Mouse (Mus musculus) lung, postnatal 0 days (tissue): ENCODE measurements around the gene Zfp39.

Experiments used
- CTCF ChIP-seq: IDR thresholded peaks from 2 replicates; pipeline ENCODE4 v1.5.1; 2016; ENCODE audit warnings: antibody characterized with exemption, mild to moderate bottlenecking
- EP300 ChIP-seq: IDR thresholded peaks from 2 replicates; pipeline ENCODE4 v1.6.1; 2016; ENCODE audit warnings: antibody characterized with exemption, mild to moderate bottlenecking, control low read depth

- TF ChIP-seq CTCF: no peak
- TF ChIP-seq EP300: no peak
These were observed 36.1 kb downstream of the Zfp39 start for GRCm38 (mm10) chr11:58867954-58868330.
